Mouse (Mus musculus): ENCODE data around the gene Krt88.

Gene Krt88

DNA sequence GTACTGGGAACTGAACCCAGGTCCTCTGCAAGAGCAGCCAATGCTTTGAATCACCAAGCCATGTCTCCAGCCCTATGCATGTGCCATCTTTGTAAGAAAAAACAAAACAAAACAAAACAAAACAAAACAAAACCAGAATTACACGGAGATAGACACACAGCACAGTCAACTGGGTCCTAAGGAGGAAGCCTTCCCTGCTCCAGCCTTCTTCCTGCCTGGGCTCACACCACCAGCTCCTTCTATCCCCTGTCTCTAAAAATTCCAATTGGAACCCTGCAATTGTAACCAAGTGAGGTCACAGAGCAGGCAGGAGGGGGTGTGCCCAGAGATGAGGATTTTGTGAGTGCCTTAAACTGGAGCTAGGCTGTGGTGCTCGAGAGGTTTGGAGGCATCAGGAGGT lies at the start of gene Krt88:
Gene Krt88 (plus strand): TSS at position 301 of the 400 bp plus-strand sequence.
- no peak for DNase-seq (ENCODE audit: low spot score in 2 of 2)

DNA sequence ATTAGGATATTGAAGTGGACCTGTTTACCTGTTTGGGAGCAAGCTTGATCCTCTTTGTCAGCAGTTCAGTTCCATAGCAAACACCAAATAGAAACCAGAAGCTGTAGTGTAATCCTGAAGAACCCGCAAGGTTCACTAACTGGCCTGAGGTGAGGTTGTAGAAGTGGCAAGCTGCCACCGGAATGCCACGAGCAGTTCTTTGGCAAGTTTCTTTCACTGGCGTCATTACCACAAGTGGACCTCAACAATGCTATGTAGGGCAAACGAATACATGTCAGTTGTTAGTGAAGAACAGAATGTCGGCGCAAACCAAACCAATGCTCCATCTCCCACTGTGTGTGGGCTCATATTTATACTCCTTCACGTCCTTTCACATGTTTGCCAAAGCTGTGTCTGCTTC lies 49.3 kb upstream of the Krt88 start:
- DNase-seq (ENCODE audit: low spot score in 2 of 2) = no peak

GRCm38 (mm10) chr15:101410775-101411174 lies 36.8 kb upstream of the Krt88 start, which contains the start of gene Krt7:
TSS of gene Krt7 (plus strand) at chr15:101411043.
- DNase-seq (ENCODE audit: low spot score in 2 of 2) = no peak

- DNase-seq (ENCODE audit: low spot score in 2 of 2) = no peak
Observed at GRCm38 (mm10) chr15:101412188-101412587, 35.4 kb upstream of the Krt88 start.

DNA sequence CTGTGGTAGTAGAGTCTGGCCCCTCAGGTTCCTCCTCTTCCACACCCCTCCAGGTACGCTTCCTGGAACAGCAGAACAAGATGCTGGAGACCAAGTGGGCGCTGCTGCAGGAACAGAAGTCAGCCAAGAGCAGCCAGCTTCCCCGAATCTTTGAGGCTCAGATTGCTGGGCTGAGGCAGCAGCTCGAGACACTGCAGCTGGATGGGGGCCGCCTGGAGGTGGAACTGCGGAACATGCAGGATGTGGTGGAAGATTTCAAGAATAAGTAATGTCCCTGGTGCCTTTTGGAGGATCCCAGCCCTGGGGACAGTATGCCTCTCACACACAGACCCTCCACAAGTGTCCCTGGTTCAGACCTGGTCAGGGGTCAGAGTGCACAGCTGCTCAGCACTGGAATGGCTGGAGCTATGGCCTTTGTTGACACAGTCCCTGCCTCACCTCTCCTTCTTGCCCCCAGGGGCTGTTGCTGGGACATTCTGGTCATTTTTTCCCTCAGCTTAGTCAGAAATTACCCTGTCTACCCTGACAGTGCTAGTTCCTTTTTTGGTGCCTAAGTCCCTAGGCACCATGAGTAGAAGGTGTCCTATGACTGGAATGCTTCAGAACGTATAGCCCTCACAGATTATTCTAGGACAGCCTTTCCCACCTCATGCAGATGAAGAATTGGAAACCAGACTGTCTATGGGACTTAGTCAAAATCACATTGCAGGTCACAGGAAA lies 33.5 kb upstream of the Krt88 start:
- no peak for DNase-seq (ENCODE audit: low spot score in 2 of 2)

DNA sequence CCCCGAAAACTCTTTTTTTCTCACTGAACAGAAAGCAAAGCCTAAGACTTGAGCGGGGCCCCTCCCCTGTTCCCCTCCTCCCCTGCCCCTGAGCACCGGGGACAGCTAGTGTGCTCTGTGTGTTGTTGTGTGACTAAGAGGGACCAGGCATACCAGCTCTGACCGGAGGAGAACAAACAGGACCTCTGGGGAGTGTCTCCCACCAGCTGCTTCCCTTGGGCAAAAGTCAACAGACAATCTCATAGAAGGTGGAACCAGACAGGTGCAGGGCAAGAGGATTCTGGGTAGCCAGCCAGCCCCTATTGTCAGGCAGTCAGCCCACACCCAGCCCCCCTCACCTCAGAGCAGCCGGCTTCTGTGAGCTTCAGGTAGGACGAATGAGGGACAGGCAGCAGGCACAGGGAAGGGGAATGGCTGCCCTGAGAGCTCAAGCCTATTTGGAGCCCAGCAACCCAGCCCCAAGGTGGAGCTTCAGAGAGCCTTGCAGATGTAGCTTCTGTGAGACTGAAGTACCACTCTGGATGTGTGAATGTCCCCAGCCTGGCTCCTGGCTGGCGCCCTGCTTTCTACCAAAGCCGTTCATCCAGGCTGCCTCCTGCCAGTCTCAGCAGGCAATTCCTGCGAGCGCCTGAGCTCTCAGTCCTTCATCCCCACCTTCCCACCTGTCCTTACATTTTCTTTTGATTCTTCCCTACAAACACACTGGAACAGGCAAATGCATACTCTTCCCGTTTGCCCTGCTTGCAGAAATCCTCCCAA lies 32.6 kb upstream of the Krt88 start:
- DNase-seq (ENCODE audit: low spot score in 2 of 2) = no peak

- DNase-seq (ENCODE audit: low spot score in 2 of 2) = no peak
Observed at GRCm38 (mm10) chr15:101418950-101419349, 28.6 kb upstream of the Krt88 start.

DNA sequence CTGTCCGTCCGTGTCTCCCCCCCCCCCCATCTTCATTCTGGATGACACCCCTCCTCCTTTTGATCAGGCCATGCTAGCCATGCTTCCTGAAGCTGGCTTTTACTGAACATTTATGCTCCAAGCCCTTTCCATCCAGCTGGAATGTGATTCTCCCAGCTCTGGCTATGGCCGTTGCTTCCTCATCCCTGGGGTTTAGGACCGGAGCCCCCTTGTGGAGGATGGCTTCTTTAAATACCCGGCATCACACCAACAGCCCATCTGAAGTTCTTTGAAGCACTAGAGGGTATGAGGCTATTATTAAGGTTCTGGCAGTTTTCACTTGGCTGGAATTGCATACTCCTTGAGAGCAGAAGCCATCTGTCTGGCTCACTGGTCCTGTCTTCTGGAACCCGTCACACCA lies 26.6 kb upstream of the Krt88 start:
- no peak for DNase-seq (ENCODE audit: low spot score in 2 of 2)

GRCm38 (mm10) chr15:101424914-101425313 lies 22.6 kb upstream of the Krt88 start:
- DNase-seq (ENCODE audit: low spot score in 2 of 2) = no peak

GRCm38 (mm10) chr15:101436611-101437010 lies 10.9 kb upstream of the Krt88 start:
- DNase-seq (ENCODE audit: low spot score in 2 of 2) = no peak

- no peak for DNase-seq (ENCODE audit: low spot score in 2 of 2)
Observed at GRCm38 (mm10) chr15:101438555-101438954, 9.0 kb upstream of the Krt88 start, which contains the start of gene Krt87. TSS of gene Krt87 (minus strand) at chr15:101438804.

DNA sequence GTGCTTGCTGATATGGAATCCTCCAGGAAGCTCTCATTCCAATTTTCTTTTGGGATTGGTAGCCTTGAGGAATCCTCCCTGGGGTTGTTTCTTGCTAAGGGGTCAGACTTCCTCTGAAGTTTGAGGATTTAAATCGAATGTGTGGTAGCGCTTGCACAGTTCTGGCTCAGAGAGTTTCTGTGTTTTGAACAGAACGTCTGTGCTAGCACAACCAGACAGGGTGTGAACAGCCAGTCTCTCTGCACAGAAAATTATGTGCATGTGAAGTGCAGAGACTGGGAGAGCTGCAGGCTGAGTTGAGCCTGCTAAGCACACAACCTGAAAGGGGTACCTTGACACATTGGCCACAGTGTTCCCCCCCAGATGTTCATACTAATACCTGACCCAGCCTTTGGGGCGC lies 6.7 kb upstream of the Krt88 start:
- DNase-seq (ENCODE audit: low spot score in 2 of 2) = no peak

DNA sequence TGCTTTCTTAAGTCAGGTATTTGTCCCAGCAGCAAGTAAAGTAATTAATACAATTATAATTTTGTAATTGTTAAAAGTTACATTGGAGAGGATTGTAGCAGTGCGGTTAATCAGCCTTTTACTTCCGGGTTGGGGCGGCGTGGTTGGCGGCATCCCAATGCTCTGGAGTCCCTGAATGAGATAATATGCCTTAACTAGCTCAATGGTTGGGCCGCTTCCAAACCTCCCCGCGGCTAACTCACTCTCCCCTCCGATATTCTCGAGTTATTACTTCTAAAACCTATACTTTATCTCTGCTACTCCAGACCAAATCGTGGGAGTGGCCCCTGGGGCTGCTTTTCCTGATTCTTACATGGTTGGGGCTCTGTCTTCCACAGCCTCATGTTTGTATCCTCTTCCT lies 972 bp upstream of the Krt88 start:
- DNase-seq (ENCODE audit: low spot score in 2 of 2) = no peak

- DNase-seq (ENCODE audit: low spot score in 2 of 2) = peak in 1 of 2 experiments; percentile 41
Observed at GRCm38 (mm10) chr15:101453093-101453736, 5.7 kb downstream of the Krt88 start.

- DNase-seq (ENCODE audit: low spot score in 2 of 2) = no peak
Observed at GRCm38 (mm10) chr15:101454774-101455173, 7.2 kb downstream of the Krt88 start.

DNA sequence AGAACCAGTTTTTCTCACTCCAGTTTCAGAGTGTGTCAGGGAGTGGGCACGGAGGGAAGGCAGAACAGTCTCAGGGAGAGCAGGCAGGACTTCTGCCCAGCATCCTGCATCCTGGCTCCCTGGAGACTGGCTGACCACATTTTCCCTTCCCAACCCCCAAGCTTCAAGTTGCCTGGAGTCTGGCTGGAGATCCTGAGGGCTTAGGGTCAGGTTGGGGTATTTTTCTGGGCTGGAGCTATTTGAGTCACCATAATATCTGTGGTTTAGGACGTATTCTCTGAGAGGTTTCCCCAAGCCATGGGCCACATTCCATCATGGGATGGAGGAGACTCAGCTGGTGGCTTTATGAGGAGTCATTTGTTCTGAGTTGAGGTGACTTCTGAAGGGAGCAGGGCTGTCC lies 7.7 kb downstream of the Krt88 start:
- no peak for DNase-seq (ENCODE audit: low spot score in 2 of 2)

DNA sequence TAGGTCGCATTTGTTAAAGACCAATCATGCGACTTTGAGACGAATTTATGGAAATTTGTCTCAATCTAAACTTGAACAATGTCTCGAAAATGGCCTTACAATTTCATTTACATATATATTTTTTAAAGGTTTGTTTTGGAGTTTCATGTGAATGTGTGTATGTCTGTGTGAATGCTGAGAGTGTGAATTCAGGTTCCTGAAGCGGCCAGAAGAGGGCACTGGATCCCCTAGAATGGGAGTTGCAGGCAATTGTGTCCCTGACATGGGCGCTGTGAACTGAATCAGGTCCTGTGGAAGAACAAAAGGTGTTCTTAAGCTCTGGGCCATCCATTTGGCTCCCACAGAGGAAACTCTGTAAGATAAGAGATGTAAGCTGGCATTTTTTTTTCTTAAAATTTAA lies 8.3 kb downstream of the Krt88 start:
- no peak for DNase-seq (ENCODE audit: low spot score in 2 of 2)

GRCm38 (mm10) chr15:101458361-101458930 lies 10.9 kb downstream of the Krt88 start:
- DNase-seq (ENCODE audit: low spot score in 2 of 2) = no peak

DNA sequence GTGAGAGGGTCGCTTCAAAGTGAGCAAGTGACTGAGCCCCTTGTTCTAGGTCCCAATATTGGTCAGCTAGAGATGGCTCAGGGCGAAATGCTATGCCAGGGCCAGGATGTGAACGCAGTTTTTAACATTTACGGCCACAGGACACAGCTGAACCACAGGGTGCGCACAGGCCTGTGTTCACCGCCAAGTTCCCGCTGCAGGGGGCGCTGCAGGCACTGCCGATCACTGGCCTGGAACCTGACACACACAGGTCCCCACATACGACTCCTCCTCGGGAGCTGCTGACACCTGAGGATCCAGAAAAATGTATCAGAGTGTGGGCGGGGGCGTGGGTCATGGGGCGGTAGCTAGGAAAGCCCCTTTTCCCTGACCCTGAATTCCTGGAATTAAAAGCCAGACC lies 11.7 kb downstream of the Krt88 start:
- DNase-seq (ENCODE audit: low spot score in 2 of 2) = no peak

DNA sequence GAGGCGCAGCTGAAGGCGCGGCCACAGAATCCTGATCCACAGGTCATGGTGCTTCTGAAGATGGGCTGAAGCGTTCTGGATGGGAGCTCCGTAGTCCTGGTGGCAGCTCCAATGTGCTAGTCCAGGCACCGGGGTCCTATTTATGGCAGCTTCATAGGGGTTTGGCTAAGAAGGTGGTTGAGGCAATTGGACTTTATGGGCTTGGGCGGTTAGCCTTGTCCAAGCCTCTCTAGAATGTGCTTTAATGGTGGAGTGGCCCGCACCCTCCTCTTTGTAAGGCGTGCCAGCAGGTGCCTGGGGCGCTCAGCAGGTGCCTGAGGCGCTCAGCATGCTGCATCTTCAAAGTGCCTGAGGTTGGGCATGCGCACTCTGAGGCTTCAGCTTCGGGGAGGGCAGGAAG lies 16.1 kb downstream of the Krt88 start, which contains the start of gene Krt81:
Gene Krt81 (minus strand): TSS at position 101 of the 400 bp plus-strand sequence.
- DNase-seq (ENCODE audit: low spot score in 2 of 2) = no peak

GRCm38 (mm10) chr15:101469093-101469492 lies 21.5 kb downstream of the Krt88 start:
- DNase-seq (ENCODE audit: low spot score in 2 of 2) = no peak

DNA sequence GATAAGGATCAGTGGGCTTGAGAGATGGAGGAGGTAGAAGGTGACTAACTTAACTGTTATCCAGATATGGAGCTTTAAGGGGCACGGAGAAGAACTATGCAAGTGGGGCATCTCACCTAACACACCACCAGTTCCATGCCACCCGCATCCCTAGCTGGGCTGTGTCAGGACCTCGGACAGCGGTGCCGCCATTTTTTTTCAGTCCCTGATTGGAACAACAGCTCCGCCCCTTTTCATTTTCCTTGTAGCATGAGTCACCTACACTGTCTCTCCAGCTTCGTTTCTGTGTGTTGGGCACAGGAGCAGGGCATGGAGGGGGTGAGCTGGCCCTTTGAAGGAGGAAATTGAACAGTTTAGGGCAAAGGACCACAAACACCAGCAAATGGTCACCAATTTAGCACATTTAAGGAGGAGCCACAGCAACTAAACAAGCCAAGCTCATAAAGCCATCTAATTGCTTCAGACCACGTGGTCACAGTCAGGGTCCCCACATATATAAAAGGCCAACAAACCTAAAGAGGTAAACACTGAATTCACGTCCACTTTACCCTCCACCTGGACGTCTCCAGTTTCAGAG lies 25.5 kb downstream of the Krt88 start, which contains the start of gene Krt86:
Gene Krt86 (plus strand): TSS at position 527 of the 577 bp plus-strand sequence.
- DNase-seq (ENCODE audit: low spot score in 2 of 2) = no peak

Data from spleen, postnatal 14 days (tissue).